Mouse (Mus musculus) heart, embryonic 10.5 days (tissue): ENCODE data around the gene Zfp148. TPM values are rescaled to one million over a fixed set of nuclear protein-coding genes. Genes with fewer than 3 reads are reported as not detected.
"Not testable (repeated sequence)": the region's sequence is repeated elsewhere in the genome, so short reads cannot be mapped to it uniquely, and the experiment has no call there.

Source experiments
- DNase-seq: peaks from one replicate; pipeline ENCODE4 v3.0.0-alpha.2; 2017; ENCODE audit warnings: low spot score
- H3K27ac ChIP-seq: fragments of 300-500 bp; sonication (generic); 2 replicates; pipeline ENCODE4 v1.5.1; 2016; ENCODE audit warnings: mild to moderate bottlenecking
- H3K27me3 ChIP-seq: fragments of 300-500 bp; sonication (generic); 2 replicates; pipeline ENCODE4 v1.6.1; 2016; ENCODE audit warnings: mild to moderate bottlenecking; ENCODE audit not compliant: poor library complexity, insufficient read depth, severe bottlenecking
- H3K36me3 ChIP-seq: fragments of 300-500 bp; sonication (generic); 2 replicates; pipeline ENCODE4 v1.6.1; 2016; ENCODE audit warnings: mild to moderate bottlenecking, moderate library complexity
- H3K4me1 ChIP-seq: fragments of 300-500 bp; sonication (generic); 2 replicates; pipeline ENCODE4 v1.6.1; 2016; ENCODE audit warnings: mild to moderate bottlenecking
- H3K4me3 ChIP-seq: fragments of 300-500 bp; sonication (generic); 2 replicates; pipeline ENCODE4 v1.5.1; 2016; ENCODE audit warnings: mild to moderate bottlenecking, moderate library complexity
- H3K9me3 ChIP-seq: fragments of 300-500 bp; sonication (generic); 2 replicates; pipeline ENCODE4 v1.6.1; 2016; ENCODE audit warnings: mild to moderate bottlenecking, moderate library complexity
- WGBS: fragments of 180-500 bp; shearing (Covaris S2); methylation state at CpG from one replicate; pipeline ENCODE4 v1.1.7; 2016; 5-methylcytosine and 5-hydroxymethylcytosine counted together
- polyA plus RNA-seq: library from polyadenylated mRNA; unstranded; fragments of >200 nt; fragmentation: Nextera tagmentation; extraction: Ambion mirVana; gene quantifications from 2 replicates; pipeline ENCODE4 v1.2.1, GENCODE M21; 2016

Gene Zfp148
- polyA plus RNA-seq, 1 experiment from 2014 or later = 38.0 TPM

DNA sequence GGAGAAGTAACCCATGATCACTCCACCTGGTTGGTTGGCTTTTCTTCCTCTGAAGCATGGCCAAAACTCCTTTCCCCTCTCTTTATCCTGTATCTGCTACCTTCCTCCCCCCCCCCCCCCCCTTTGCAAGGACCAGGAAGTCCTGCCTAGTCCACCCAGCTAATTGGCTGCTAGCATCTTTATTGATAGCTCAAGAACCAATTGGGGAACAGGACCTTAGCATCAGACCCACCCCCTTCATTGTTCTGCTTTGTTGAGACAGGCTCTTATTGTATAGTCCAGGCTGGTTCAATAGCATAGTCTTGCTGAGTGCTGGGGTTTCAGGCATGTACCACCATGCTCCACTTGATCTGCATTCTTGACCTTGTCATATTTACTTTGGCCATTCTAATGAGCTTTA, 99.3 kb downstream of the Zfp148 start:
- Histone ChIP-seq H3K4me3 (no peak overlapping the region), H3K36me3 (peaks cover 58% of the 10 kb centered on the region), H3K4me1 (no peaks in the 10 kb centered on the region), H3K27me3 (no peaks in the 10 kb centered on the region), H3K27ac (no peak overlapping the region), H3K9me3 (no peaks in the 10 kb centered on the region)
- no peak for DNase-seq

DNA sequence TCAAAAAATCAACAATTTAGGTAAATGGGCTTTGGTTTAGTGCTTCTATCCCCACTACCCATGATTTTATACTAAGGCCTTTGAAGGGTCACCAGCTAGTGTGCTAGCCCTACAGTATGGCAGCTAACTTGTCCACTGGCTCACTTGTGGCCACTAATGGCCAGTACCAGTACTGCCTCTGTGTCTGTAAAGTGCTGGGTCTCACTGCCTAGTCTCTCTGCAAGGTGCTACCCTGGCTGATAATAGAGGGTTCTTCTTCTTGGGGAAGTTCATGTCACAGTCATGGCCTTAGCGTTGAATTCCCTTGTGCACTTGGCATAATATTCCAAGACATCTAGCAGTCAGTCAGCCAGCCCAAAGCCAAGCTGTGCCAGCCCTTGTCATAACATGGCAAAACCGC, 100.5 kb downstream of the Zfp148 start:
- Histone ChIP-seq H3K9me3 (no peaks in the 10 kb centered on the region), H3K4me1 (no peaks in the 10 kb centered on the region), H3K27me3 (no peaks in the 10 kb centered on the region), H3K36me3 (peaks cover 56% of the 10 kb centered on the region), H3K27ac (no peak overlapping the region), H3K4me3 (no peak overlapping the region)
- WGBS = 89% methylated on average over 2 of the region's 2 CpGs
- peak; percentile 75 for DNase-seq

DNA sequence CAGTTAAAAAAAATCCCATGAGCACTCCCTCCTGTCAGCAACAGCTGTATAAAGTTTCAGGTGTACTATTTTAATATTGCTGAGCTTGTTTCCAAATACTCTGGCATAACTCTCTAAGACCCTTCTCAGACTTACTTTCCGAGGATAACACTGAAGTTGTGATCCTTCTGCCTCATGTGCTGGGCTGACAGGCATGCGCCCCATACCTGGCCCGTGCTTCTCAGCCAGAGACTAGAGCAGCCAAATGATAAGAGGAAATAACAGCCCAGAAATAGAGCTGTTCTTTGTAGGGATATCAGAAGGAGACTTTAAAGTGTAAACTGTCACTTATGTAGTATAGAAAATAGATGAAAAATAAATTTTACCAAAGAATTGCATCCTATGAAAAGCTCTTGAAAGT, 101.7 kb downstream of the Zfp148 start:
- H3K9me3 ChIP-seq = no peaks in the 10 kb centered on the region
- peak; percentile 45 for DNase-seq
- H3K27me3 ChIP-seq = no peaks in the 10 kb centered on the region
- no peak overlapping the region for H3K27ac ChIP-seq
- peaks cover 45% of the 10 kb centered on the region for H3K36me3 ChIP-seq
- 70% methylated on average over 3 of the region's 3 CpGs for WGBS
- no peaks in the 10 kb centered on the region for H3K4me1 ChIP-seq
- H3K4me3 ChIP-seq = no peak overlapping the region

DNA sequence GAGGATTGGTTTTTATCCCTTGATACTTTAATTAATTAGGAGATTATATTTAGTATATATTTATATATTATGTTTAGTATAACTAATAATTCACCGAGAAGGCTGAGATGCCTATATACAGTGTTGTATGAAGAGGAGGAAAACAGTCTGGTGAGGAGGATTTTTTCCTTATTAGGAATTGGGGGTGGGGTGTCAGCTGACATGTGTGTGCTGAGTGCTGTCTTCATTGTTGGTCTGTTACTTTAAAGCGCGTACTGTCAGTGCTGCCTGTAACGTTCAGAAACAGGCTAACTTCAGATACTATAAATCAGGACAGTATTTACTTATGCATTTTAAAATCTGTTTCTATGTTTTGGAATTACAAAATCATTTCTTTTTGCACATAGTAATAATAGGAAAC, 107.1 kb downstream of the Zfp148 start:
- Histone ChIP-seq H3K27ac (no peak overlapping the region), H3K9me3 (no peaks in the 10 kb centered on the region), H3K4me3 (no peak overlapping the region), H3K36me3 (peaks cover 42% of the 10 kb centered on the region), H3K4me1 (no peaks in the 10 kb centered on the region), H3K27me3 (no peaks in the 10 kb centered on the region)
- 74% methylated on average over 4 of the region's 4 CpGs for WGBS
- DNase-seq = no peak

DNA sequence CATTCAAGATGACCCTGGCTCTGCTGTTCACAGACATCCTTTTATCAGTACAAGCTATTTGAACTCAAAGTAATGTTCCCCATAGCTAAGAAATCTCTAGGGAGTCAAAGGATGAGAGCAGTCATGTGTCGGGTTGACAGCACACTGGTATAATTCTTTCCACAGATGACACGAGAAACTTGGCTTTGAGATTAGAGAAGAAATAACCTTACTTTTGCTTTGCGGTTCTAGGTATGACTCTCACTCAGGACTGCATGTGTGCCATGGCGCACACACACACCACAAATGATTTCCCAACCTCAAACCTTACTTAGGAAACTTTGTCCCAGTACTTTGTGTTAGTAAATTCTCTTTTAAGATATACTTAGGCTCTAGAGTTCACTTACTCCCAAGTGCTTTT, 113.7 kb downstream of the Zfp148 start:
- Histone ChIP-seq H3K9me3 (no peaks in the 10 kb centered on the region), H3K4me3 (no peak overlapping the region), H3K36me3 (peaks cover 38% of the 10 kb centered on the region), H3K27ac (no peak overlapping the region), H3K4me1 (no peaks in the 10 kb centered on the region), H3K27me3 (no peaks in the 10 kb centered on the region)
- no peak for DNase-seq
- WGBS = 94% methylated on average over 4 of the region's 4 CpGs

DNA sequence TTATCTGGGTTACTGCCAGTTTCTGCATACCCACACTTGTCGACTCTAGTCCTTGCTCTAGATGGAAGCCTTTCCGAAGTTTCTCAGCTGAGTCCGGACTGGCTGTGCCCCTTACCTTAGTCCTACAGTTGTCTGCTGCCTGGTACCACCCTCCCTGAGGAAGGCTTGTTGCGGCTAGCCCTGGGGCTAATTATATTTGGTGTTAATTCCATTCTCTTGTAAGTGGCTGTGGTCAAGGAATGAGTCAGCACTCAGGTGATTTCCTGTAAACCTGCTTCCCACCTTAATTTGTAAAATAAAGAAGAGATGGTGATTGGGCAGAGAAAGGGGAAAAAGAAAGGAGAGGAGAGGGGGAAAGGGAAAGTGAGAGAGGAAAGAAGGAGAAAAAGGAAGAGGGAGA, 127.4 kb downstream of the Zfp148 start:
- H3K27me3 ChIP-seq = no peaks in the 10 kb centered on the region
- no peaks in the 10 kb centered on the region for H3K9me3 ChIP-seq
- no peaks in the 10 kb centered on the region; the same call in 1 of the 2 replicates for H3K36me3 ChIP-seq
- no peaks in the 10 kb centered on the region for H3K4me1 ChIP-seq
- DNase-seq = no peak
- H3K4me3 ChIP-seq = no peak overlapping the region
- H3K27ac ChIP-seq = no peak overlapping the region
- 88% methylated on average over 4 of the region's 4 CpGs for WGBS

DNA sequence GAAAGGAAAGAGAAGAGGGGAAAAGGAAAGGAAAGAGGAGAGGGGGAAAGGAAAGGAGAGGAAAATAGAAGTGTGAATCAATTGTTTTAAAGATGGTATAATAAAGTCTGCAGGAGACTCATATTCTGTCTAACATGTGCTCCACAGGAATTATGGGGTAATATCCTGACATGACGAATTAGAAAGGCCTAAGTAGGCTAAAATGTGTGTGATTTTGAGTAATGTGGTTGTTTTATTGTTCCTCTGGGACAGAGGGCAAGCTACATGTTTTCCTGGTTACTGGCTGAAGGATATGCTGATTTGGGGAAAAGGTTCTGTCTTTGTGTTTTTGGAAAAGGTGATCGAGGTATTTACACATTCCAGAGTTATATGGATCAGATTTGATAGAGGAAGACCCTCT, 128.6 kb downstream of the Zfp148 start:
- DNase-seq, H3K9me3 ChIP-seq, H3K27ac ChIP-seq, H3K27me3 ChIP-seq, H3K4me1 ChIP-seq, H3K4me3 ChIP-seq, H3K36me3 ChIP-seq: not testable (repeated sequence)
- WGBS = 87% methylated on average over 2 of the region's 2 CpGs

DNA sequence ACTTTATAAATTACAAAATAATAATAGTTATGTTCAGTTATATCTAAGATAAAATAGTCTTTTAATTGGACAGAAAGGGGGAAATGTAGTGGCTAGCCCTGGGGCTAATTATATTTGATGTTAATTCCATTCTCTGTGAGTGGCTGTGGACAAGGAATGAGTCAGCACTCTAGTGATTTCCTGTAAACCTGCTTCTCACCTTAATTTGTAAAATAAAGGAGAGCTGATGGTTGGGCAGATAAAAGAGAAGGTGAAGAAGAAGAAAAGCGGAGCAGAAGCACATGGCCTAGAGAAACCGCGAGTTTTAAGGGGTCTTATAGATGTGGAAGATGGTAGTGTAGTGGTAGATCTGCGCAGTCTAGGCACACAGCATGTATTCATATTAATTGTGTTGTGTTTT, 130.2 kb downstream of the Zfp148 start:
- not testable (repeated sequence) for H3K4me1 ChIP-seq, H3K4me3 ChIP-seq, H3K27ac ChIP-seq, H3K9me3 ChIP-seq, H3K36me3 ChIP-seq, H3K27me3 ChIP-seq, DNase-seq
- 92% methylated on average over 4 of the region's 4 CpGs for WGBS

DNA sequence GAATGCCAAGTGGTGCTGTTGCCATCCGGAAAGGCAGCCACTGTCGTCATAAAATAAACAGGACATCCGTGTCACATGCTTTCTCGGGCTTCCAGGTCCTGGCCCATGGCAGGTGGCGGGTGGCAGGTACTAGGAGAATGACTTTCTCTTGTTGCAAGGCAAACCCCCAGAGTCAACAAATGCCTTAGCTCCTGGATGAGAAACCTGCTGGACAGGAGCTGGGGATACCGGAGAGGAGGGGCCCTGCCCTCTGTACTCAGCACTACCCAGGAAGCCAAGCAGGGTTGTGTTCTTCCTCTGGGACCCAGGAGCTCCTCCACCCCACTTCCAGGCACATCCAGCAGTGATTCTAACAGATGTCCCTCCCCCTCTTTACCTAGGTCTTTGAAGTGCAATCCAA, 131.9 kb downstream of the Zfp148 start:
- Histone ChIP-seq H3K4me1 (peaks cover 9% of the 10 kb centered on the region), H3K27ac (no peak overlapping the region), H3K4me3 (no peak overlapping the region), H3K9me3 (no peaks in the 10 kb centered on the region), H3K27me3 (peaks cover 5% of the 10 kb centered on the region; the same call in 1 of the 2 replicates), H3K36me3 (no peaks in the 10 kb centered on the region)
- DNase-seq = no peak
- 65% methylated on average over 6 of the region's 6 CpGs for WGBS

DNA sequence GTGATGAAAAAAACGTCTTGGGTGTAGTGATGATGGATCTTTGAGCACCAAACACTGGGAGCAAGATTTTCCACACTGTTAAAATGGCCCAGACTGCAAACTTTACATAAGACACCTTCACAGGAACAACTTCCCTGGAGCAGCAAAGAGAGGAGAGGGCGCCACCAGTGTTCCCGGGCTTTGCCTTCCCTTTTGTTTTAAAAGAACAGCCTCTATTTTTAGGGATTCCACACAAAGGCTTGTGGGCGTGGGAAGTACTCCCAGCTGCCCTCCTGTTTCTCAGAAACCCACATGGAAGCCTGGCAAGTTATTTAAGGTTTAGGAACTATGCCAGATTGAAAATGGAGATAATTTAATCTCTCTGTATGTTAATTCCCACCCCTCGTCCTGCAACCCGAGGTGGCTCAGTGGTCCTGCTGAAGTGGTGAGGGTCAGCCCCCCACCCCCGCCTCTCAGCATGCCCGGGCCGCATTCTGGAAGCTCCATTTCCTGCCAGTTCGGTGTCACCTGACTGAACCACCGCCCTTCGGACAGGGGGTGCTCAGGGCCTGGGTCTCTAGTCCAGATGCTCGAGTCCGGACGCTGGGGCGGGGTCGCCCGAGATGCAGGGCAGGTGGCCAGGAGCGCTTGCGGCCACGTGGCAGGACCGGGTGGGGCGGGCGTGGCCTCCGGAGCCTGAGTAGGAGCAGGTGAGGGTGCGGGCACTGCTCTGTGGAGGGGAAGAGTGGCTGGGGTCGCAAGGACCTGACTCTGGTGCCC, 136.3 kb downstream of the Zfp148 start, which contains the start of gene Slc12a8:
TSS of gene Slc12a8 (plus strand) at position 522 of the 759 bp plus-strand sequence.
- 3% methylated on average over 25 of the region's 27 CpGs for WGBS
- H3K36me3 ChIP-seq = no peaks in the 10 kb centered on the region
- H3K4me1 ChIP-seq = peaks cover 16% of the 10 kb centered on the region
- H3K27me3 ChIP-seq = peaks cover 11% of the 10 kb centered on the region; the same call in 1 of the 2 replicates
- DNase-seq = no peak
- H3K4me3 ChIP-seq = peak within 1 kb of the TSS; percentile 59
- H3K27ac ChIP-seq = peak within 1 kb of the TSS; percentile 74
- H3K9me3 ChIP-seq = no peaks in the 10 kb centered on the region

DNA sequence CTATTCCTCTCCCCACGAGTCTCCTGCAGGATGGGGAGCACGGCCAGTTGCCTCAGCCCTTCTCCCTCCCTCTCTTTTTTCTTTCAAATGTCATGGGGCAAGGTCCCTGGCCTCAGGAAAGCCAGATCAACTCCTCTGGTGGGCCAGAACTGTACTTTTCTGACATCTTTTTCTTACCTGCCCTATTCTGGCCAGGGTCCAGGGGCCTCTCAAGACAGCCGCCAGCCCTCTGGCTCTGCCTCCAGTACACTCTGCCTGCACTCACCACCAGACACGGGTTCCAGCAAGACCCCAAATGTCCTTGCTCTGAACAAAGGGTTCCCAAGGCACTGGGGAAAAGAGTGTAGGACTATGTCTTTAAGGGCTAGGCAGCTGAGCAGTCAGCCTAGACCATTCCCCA, 137.0 kb downstream of the Zfp148 start:
- 23% methylated on average over 4 of the region's 4 CpGs for WGBS
- Histone ChIP-seq H3K4me1 (peaks cover 16% of the 10 kb centered on the region), H3K27ac (peak overlapping the region; percentile 74), H3K9me3 (no peaks in the 10 kb centered on the region), H3K4me3 (peak overlapping the region; percentile 59), H3K27me3 (peaks cover 11% of the 10 kb centered on the region; the same call in 1 of the 2 replicates), H3K36me3 (no peaks in the 10 kb centered on the region)
- DNase-seq = no peak

DNA sequence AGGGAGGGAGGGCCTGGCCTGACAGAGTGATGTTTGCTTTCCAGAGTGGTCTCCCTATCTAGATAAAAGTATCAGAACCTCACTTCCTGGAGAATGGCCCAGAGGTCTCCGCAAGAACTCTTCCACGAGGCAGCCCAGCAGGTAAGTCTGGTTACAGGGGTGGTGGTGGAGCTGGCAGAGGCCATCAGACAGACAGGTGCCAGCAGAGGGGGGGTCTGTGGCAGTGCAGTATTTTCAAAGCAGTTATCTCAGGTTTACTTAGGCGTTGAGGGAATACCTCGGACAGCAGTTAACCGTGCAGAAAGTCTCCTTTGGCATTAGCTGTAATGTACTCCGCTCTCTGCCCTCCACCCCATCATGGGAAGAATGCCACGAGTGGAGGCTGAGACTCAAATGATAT, 137.6 kb downstream of the Zfp148 start:
- WGBS = 50% methylated on average over 7 of the region's 7 CpGs
- Histone ChIP-seq H3K27ac (no peak overlapping the region), H3K36me3 (no peaks in the 10 kb centered on the region), H3K4me3 (no peak overlapping the region), H3K27me3 (peaks cover 11% of the 10 kb centered on the region; the same call in 1 of the 2 replicates), H3K9me3 (no peaks in the 10 kb centered on the region), H3K4me1 (peaks cover 16% of the 10 kb centered on the region)
- no peak for DNase-seq

DNA sequence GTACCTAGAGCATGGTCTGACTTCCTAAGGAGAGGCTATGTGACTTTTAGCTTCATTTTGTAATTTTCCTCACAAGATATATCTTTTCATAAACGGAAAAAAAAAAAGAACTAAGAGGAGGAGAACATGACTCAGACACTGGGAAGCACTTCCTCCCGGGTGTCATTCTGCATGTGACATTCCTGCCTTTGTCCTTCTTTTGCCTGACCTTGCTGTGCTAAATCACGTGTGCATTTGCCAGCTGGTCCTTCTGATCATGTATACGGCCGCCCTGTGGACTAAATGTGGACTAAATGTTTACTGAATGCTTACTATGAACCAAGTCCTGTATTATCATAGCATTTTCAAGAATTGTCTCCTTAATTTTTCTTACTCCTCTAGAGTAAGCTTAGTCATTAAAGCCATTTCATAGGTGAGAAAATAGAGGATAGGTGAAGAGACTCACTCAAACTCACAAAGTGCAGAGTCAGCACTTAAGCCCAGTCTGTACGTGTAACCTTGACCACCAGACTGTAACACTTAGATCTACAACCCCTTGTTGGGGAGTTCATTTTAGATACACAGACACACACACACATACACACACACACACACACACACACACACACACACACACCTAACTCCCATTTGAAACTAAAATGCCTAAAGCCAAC, 139.4 kb downstream of the Zfp148 start:
- Histone ChIP-seq H3K27me3 (peaks cover 11% of the 10 kb centered on the region; the same call in 1 of the 2 replicates), H3K36me3 (no peaks in the 10 kb centered on the region), H3K27ac (no peak overlapping the region), H3K4me3 (no peak overlapping the region), H3K4me1 (peaks cover 16% of the 10 kb centered on the region), H3K9me3 (no peaks in the 10 kb centered on the region)
- WGBS = 72% methylated on average over 6 of the region's 6 CpGs
- peak; percentile 45 for DNase-seq
